Mouse (Mus musculus): ENCODE measurements around the gene Adamtsl1. TPM values are rescaled to one million over a fixed set of nuclear protein-coding genes. Genes with fewer than 3 reads are reported as not detected.
A peak's percentile ranks its signal among the peaks of the same experiment; 100 is the strongest.

Adamtsl1 gene
- polyA plus RNA-seq, 1 experiment from 2014 or later: 7.7 TPM

DNA sequence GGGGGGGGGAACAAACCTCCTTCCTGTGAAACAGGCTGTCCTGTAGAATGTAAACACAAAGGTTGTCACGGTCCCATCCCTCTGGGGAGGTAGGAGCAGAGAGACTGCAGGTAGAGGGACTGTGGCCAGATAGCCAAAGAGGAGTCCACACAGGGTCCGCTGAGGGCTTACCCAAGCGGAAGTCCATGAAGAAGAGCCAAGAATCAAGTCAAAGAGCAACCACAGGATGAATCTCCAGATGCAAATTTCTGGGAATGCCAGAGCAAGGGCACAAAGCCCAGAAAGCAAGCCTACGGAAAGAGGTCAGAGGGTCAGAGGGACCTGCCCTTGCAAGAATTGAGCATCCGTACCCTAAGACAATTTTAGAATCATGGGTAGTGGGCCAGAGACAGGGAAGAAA is 677.2 kb downstream of the Adamtsl1 start:
- Histone ChIP-seq H3K27ac (no peak overlapping the region), H3K4me1 (replicated peaks) (no peaks in the 10 kb centered on the region), H3K4me2 (replicated peaks) (no peak overlapping the region), H3K36me3 (no peaks in the 10 kb centered on the region), H3K4me3 (replicated peaks) (no peak overlapping the region), H3K9me3 (no peaks in the 10 kb centered on the region), H3K27me3 (replicated peaks) (no peaks in the 10 kb centered on the region), H3K9ac (no peak overlapping the region)
- ATAC-seq: no peak
- 81% methylated on average over 5 of the region's 5 CpGs for WGBS

DNA sequence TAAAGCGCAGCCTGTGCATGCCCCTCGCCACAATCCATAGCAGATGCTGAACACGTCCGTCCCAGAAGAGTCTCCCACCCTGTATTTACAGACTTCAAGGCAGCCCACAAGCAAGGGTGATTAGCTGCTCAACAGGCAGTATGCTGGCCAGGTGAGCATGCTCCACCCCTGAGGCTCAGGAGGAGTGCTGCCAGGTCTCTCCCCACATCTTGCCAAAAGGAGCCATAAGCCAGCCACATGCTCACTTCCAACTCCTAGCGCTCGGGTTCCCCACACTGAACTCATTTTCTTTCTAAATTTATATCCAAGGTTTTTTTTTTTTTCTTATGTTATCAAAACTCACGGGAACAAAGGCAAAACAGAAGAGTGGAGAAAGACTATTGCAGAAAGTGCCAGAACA is 687.8 kb downstream of the Adamtsl1 start:
- no peak overlapping the region for H3K27ac ChIP-seq
- no peak for ATAC-seq
- no peak overlapping the region for H3K4me3 ChIP-seq (replicated peaks)
- H3K36me3 ChIP-seq: no peaks in the 10 kb centered on the region
- no peak overlapping the region for H3K4me2 ChIP-seq (replicated peaks)
- H3K9ac ChIP-seq: no peak overlapping the region
- H3K4me1 ChIP-seq (replicated peaks): no peaks in the 10 kb centered on the region
- H3K9me3 ChIP-seq: no peaks in the 10 kb centered on the region
- 78% methylated on average over 7 of the region's 7 CpGs for WGBS
- H3K27me3 ChIP-seq (replicated peaks): no peaks in the 10 kb centered on the region

DNA sequence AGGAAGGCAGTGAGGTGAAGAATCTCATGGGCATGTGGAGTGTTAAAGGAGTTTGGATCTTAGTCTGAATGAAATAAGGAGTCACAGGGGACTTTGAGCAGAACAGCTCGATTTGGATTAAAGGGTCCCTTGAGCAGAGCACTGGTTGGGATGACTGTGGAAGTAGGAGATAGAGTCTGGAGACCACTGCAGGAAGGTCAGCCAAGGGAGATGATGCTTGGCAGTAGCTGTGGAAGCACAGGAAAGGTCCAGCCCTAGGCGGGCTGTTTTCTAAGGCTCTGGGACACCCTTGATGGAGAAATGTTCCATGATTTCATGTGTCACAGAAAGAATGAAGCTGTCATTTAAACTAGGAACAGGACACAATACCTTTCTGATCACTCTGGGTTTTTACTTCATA is 689.3 kb downstream of the Adamtsl1 start:
- no peak overlapping the region for H3K4me2 ChIP-seq (replicated peaks)
- no peak overlapping the region for H3K27ac ChIP-seq
- H3K36me3 ChIP-seq: no peaks in the 10 kb centered on the region
- no peak overlapping the region for H3K4me3 ChIP-seq (replicated peaks)
- 85% methylated on average over 2 of the region's 2 CpGs for WGBS
- H3K4me1 ChIP-seq (replicated peaks): no peaks in the 10 kb centered on the region
- H3K9me3 ChIP-seq: no peaks in the 10 kb centered on the region
- no peaks in the 10 kb centered on the region for H3K27me3 ChIP-seq (replicated peaks)
- ATAC-seq: no peak
- H3K9ac ChIP-seq: no peak overlapping the region

GRCm38 (mm10) chr4:86224875-86225274 is 710.9 kb downstream of the Adamtsl1 start:
- peak; percentile 55; the same call in 1 of the 2 replicates for ATAC-seq
- no peak overlapping the region for H3K9ac ChIP-seq
- 44% methylated on average over 5 of the region's 5 CpGs for WGBS

DNA sequence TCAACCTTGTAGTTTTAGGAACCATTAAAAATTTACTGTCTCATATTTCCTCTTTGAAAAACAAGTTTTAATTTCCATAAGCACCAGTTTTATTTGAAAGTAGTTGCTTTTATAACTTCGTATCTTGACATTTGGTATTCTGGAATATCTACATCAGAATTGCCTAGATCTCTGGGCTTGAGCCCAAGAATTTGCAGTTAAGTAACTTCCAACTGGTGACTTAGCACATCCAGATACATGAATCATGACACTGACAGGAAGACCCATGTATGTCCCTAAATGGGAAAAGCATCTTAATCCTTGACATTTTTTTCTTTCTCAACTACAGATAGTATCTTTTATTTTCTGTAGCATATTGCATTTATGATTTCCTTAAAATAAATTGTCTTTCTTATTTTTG is 713.1 kb downstream of the Adamtsl1 start:
- Histone ChIP-seq H3K27me3 (replicated peaks) (no peaks in the 10 kb centered on the region), H3K9me3 (no peaks in the 10 kb centered on the region), H3K4me1 (replicated peaks) (no peaks in the 10 kb centered on the region), H3K36me3 (no peaks in the 10 kb centered on the region), H3K4me2 (replicated peaks) (no peak overlapping the region), H3K4me3 (replicated peaks) (no peak overlapping the region), H3K27ac (no peak overlapping the region), H3K9ac (no peak overlapping the region)
- ATAC-seq: no peak
- 48% methylated on average over 1 of the region's 1 CpGs for WGBS

More at GRCm38 (mm10) chr4:86224875-86225274, 710.9 kb downstream of the Adamtsl1 start:
- Histone ChIP-seq H3K9me3 (no peaks in the 10 kb centered on the region), H3K36me3 (no peaks in the 10 kb centered on the region), H3K4me2 (replicated peaks) (no peak overlapping the region), H3K4me3 (replicated peaks) (no peak overlapping the region), H3K4me1 (replicated peaks) (no peaks in the 10 kb centered on the region), H3K27ac (no peak overlapping the region), H3K27me3 (replicated peaks) (no peaks in the 10 kb centered on the region)

GRCm38 (mm10) chr4:86233197-86233596 is 719.2 kb downstream of the Adamtsl1 start:
- Histone ChIP-seq H3K4me2 (replicated peaks) (no peak overlapping the region), H3K9me3 (no peaks in the 10 kb centered on the region), H3K4me3 (replicated peaks) (no peak overlapping the region), H3K9ac (no peak overlapping the region), H3K27ac (no peak overlapping the region), H3K4me1 (replicated peaks) (no peaks in the 10 kb centered on the region), H3K27me3 (replicated peaks) (no peaks in the 10 kb centered on the region), H3K36me3 (no peaks in the 10 kb centered on the region)
- 70% methylated on average over 3 of the region's 3 CpGs for WGBS
- ATAC-seq: no peak

- no peaks in the 10 kb centered on the region for H3K27me3 ChIP-seq (replicated peaks)
Measured at GRCm38 (mm10) chr4:86241854-86242424, 728.0 kb downstream of the Adamtsl1 start.

GRCm38 (mm10) chr4:86270085-86270484 is 756.1 kb downstream of the Adamtsl1 start:
- Histone ChIP-seq H3K36me3 (no peaks in the 10 kb centered on the region), H3K27ac (no peak overlapping the region), H3K9me3 (no peaks in the 10 kb centered on the region), H3K4me1 (replicated peaks) (no peaks in the 10 kb centered on the region), H3K27me3 (replicated peaks) (no peaks in the 10 kb centered on the region), H3K9ac (no peak overlapping the region), H3K4me3 (replicated peaks) (no peak overlapping the region), H3K4me2 (replicated peaks) (no peak overlapping the region)
- WGBS: 53% methylated on average over 2 of the region's 2 CpGs
- no peak for ATAC-seq

More at GRCm38 (mm10) chr4:86241854-86242424, 728.0 kb downstream of the Adamtsl1 start:
- Histone ChIP-seq H3K4me2 (replicated peaks) (no peak overlapping the region), H3K9me3 (no peaks in the 10 kb centered on the region), H3K36me3 (no peaks in the 10 kb centered on the region), H3K4me1 (replicated peaks) (no peaks in the 10 kb centered on the region), H3K4me3 (replicated peaks) (no peak overlapping the region), H3K9ac (no peak overlapping the region), H3K27ac (no peak overlapping the region)
- no peak for ATAC-seq
- 78% methylated on average over 2 of the region's 2 CpGs for WGBS

- H3K4me1 ChIP-seq (replicated peaks): peaks cover 6% of the 10 kb centered on the region
- H3K4me2 ChIP-seq (replicated peaks): no peak overlapping the region
- H3K36me3 ChIP-seq: no peaks in the 10 kb centered on the region
- H3K9me3 ChIP-seq: no peaks in the 10 kb centered on the region
- no peak overlapping the region for H3K27ac ChIP-seq
- no peak overlapping the region for H3K9ac ChIP-seq
- no peak for ATAC-seq
- H3K4me3 ChIP-seq (replicated peaks): no peak overlapping the region
- no peaks in the 10 kb centered on the region for H3K27me3 ChIP-seq (replicated peaks)
- WGBS: 41% methylated on average over 6 of the region's 6 CpGs
Measured at GRCm38 (mm10) chr4:86273703-86274355, 759.9 kb downstream of the Adamtsl1 start.

DNA sequence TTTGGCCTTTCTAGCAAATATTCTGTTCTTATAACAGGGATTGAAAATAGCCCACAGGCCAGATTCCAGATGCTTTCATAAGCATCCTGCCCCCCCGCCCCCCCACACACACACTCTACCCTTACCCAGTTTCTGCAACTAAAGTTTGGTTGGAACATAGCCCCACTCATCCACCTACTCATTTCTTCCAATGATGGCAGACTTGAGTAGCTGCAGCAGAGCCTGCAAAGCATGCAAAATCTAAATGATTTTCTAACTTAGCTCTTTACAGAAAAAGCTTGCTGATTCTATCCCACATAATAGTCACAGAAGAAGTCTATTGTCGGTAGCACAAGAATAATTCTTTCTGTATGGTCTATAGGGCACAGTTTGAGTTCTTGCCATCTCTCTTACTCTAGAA is 760.7 kb downstream of the Adamtsl1 start:
- Histone ChIP-seq H3K36me3 (no peaks in the 10 kb centered on the region), H3K4me2 (replicated peaks) (no peak overlapping the region), H3K9ac (no peak overlapping the region), H3K27me3 (replicated peaks) (no peaks in the 10 kb centered on the region), H3K4me3 (replicated peaks) (no peak overlapping the region), H3K4me1 (replicated peaks) (peaks cover 6% of the 10 kb centered on the region), H3K9me3 (no peaks in the 10 kb centered on the region), H3K27ac (no peak overlapping the region)
- ATAC-seq: no peak
- 83% methylated on average over 2 of the region's 2 CpGs for WGBS

- WGBS: 58% methylated on average over 14 of the region's 14 CpGs
- 0 out of 2 replicates have a peak overlapping the region, but pooled peaks have one; percentile 27 for H3K27ac ChIP-seq
- H3K9ac ChIP-seq: no peak overlapping the region
- no peak overlapping the region for H3K4me2 ChIP-seq (replicated peaks)
- no peaks in the 10 kb centered on the region for H3K27me3 ChIP-seq (replicated peaks)
- H3K36me3 ChIP-seq: no peaks in the 10 kb centered on the region
- no peak for ATAC-seq
- no peak overlapping the region for H3K4me3 ChIP-seq (replicated peaks)
- H3K9me3 ChIP-seq: no peaks in the 10 kb centered on the region
- H3K4me1 ChIP-seq (replicated peaks): peaks cover 6% of the 10 kb centered on the region
Measured at GRCm38 (mm10) chr4:86276021-86276813, 762.2 kb downstream of the Adamtsl1 start.

- no peak overlapping the region for H3K27ac ChIP-seq
Measured at GRCm38 (mm10) chr4:86278546-86278945, 764.6 kb downstream of the Adamtsl1 start.

More at GRCm38 (mm10) chr4:86278546-86278945, 764.6 kb downstream of the Adamtsl1 start:
- H3K9ac ChIP-seq: no peak overlapping the region
- no peak for ATAC-seq
- WGBS: 34% methylated on average over 5 of the region's 5 CpGs
- H3K4me2 ChIP-seq (replicated peaks): no peak overlapping the region
- no peak overlapping the region for H3K4me3 ChIP-seq (replicated peaks)
- no peaks in the 10 kb centered on the region for H3K9me3 ChIP-seq
- no peaks in the 10 kb centered on the region for H3K27me3 ChIP-seq (replicated peaks)
- H3K36me3 ChIP-seq: no peaks in the 10 kb centered on the region
- peaks cover 6% of the 10 kb centered on the region for H3K4me1 ChIP-seq (replicated peaks)

All from intestine, embryonic 15.5 days (tissue).